Mouse (Mus musculus) gastrocnemius, adult 18-20 months (tissue): ENCODE measurements around the gene Zfp69. TPM values are rescaled to one million over a fixed set of nuclear protein-coding genes. Genes with fewer than 3 reads are reported as not detected.

ENCODE experiments used
- DNase-seq: peaks from one replicate; pipeline ENCODE4 v3.0.0; 2021; ENCODE audit warnings: low spot score
- microRNA-seq: library from miRNA; unstranded; fragments of <30 nt; microRNA quantifications from one replicate; pipeline ENCODE4 v1.2.0, GENCODE M21; 2021
- total RNA-seq, 2 experiments: library from RNA; stranded (reverse); gene quantifications; 2 replicates each; pipeline ENCODE4 v1.2.3; 2021

The Zfp69 gene
- total RNA-seq, 2 experiments from 2014 or later, result 0.53 to 0.66 TPM

DNA sequence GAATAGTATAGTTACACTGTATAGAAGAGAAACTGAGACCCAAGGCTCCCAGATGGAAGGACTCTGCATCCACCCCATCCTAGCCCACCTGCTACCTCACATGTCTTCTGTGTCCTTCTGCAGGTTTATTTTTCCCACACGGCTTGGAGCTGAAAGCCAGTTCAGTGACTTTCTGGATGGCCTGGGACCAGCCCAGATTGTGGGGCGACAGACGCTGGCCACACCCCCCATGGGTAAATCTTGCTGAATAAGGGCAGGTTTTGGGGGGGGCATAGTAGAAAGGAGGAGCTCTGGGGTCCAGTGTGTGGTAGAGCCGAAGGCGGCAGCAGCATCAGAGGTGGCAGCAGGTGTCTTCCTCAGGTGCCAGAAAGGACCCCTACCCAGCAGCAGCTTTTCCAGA lies 64.7 kb downstream of the Zfp69 start:
- DNase-seq, result no peak

DNA sequence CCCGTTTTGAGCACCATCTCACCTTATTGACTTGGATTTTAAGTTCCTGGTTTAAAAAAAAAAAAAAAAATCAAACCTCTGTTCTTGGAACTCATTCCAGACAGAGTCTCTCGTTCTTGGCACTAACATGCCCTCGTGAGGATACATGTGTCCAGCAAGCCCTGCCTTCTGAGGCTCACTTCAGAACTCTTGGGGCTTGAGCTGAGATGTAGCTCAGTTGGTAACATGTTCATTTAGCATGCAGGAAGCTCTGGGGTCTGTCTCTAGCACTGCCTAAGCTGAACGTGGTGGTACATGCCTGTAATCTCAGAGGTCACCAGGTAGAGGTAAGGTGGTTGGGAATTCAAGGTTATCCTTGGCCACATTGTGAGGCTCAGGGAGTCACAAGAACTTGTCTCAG lies 65.4 kb downstream of the Zfp69 start:
- DNase-seq, result no peak

DNA sequence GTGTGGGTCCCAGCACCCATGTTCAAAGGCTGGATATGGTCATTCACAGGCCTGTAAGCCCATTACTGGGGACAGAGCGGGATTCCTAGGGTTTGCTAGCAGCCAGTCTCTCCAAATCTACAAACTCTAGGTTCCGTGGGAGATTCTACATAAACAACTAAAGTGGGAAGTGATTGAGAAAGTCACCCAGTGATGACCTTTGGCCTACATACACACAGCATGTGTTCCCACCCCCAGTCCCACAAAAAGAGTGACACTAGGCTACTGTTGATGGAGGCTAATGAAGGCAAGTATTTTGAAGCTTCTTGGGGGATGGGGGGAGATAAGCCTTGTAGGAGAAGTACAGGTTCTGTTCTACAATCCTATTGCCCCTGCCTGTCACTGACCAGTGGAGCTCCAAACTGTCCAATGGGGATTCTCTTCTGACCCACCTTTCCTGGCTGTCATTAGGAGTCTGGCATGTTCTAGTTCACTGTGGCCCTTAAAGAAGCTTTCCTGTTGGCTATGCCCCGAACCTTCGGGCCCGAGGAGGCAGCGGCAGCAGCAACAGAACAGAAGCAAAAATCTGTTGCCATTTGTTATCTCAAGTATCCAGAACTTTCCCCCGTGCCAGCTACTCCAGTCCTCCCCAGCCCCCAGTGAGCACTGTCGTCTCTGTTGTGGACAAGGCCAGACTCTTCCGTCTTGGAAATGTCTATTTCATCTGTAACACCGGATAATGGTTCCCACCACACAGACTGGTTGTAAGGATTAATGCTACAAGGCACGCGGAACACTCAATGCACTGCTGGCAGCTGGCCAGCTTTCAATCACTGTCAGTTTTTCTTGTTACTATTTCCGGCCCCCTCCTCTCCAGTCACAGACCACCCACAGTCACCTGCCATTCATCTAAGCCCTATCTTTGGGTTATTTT lies 66.0 kb downstream of the Zfp69 start:
- DNase-seq, result no peak

DNA sequence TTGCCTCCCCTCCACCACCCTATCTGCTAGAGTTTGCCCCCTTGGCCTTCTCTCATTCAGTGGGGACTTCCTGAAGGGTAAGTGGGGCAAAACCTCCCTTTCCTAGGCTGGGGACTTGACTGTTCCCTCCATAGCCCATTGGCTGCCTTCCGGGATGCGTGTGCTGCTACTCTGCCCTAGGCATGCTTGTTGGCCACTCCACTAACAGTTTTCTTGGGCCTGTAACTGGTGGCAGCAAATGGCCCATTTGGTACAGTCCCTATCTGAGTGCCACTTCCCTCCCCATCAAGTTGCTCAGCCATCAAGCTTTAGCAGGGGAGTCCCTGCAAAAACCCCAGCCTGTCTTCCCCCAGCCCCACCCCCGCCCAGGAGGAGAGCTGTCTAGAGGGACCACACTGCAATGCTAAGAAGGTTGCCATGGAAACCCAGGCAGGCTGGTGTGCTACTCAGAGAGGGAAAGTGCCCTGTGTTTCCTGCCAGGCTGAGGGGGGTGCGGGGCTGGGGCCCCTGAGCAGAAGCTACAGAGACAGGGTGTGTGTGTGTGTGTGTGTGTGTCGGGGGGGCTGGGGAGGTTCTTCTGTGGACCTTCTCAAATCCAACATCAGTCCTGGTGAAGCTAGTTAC lies 69.4 kb downstream of the Zfp69 start:
- DNase-seq, result no peak

DNA sequence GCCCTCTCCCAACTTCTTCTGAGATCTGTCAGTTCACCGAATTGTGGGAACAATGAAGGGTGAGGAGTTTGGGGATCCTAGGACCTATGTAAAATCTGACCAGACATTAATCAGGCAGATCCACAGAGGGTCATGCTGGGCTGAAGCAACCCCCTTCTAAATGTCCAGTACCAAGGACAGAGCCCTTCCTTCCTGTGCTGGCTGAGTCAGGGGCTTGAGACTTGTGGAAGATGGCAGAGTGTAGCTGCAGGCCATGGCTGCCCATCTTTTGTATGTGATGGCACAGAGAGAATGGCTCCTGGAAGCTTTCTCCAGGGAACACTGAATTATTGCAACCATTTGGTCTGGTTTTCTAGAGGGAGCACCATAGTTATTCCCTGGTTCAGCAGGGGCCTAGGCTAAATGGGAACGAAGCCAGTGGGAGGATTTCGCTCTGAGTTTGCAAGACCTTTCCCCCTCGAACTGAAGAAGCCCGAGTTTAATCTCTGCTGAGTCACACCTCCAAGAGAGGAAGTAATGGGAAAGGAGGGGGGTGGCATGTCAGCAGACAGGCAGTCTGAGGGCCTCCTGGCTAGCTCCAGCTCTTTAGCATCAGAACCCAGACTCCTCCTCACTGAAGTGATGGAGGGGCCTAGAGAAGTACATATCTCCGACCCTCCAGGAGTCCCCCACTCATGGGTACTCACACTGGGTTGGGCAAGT lies 70.6 kb downstream of the Zfp69 start:
- no peak for DNase-seq

Small RNA genes lying within 50 kb of the gene (microRNA-seq; reads per million reads assigned to microRNA genes)
- gene Mir7015, result not detected

Other genes starting within 250 kb of the Zfp69 start
- 10 to 100 TPM; 14.2 to 17.0 TPM for gene Kcnq4, start 203.1 kb downstream of the Zfp69 start, total RNA-seq
- 10 to 100 TPM; 35.5 to 38.0 TPM for gene Nfyc, start 120.1 kb downstream of the Zfp69 start, total RNA-seq
- under 1 TPM in 1 of 2 experiments, not detected in 1; 0.05 TPM for gene Rims3, start 96.9 kb downstream of the Zfp69 start, total RNA-seq
- 1 to 10 TPM in 1 of 2 experiments, under 1 TPM in 1; 0.91 to 1.7 TPM for gene Exo5, start 26.7 kb downstream of the Zfp69 start, total RNA-seq
- 10 to 100 TPM; 13.5 to 17.3 TPM for gene Smap2, start 65.5 kb upstream of the Zfp69 start, total RNA-seq
- gene Col9a2, start 87.7 kb upstream of the Zfp69 start, total RNA-seq, result under 1 TPM; 0.18 to 0.19 TPM
- 10 to 100 TPM; 18.9 to 19.0 TPM for gene Zmpste24, start 146.5 kb upstream of the Zfp69 start, total RNA-seq
- gene Tmco2, start 157.5 kb upstream of the Zfp69 start, total RNA-seq, result not detected